Mouse (Mus musculus): ENCODE measurements around the gene 1700025G04Rik.
"Not testable (repeated sequence)": the region's sequence is repeated elsewhere in the genome, so short reads cannot be mapped to it uniquely, and the experiment has no call there.

Gene 1700025G04Rik

DNA sequence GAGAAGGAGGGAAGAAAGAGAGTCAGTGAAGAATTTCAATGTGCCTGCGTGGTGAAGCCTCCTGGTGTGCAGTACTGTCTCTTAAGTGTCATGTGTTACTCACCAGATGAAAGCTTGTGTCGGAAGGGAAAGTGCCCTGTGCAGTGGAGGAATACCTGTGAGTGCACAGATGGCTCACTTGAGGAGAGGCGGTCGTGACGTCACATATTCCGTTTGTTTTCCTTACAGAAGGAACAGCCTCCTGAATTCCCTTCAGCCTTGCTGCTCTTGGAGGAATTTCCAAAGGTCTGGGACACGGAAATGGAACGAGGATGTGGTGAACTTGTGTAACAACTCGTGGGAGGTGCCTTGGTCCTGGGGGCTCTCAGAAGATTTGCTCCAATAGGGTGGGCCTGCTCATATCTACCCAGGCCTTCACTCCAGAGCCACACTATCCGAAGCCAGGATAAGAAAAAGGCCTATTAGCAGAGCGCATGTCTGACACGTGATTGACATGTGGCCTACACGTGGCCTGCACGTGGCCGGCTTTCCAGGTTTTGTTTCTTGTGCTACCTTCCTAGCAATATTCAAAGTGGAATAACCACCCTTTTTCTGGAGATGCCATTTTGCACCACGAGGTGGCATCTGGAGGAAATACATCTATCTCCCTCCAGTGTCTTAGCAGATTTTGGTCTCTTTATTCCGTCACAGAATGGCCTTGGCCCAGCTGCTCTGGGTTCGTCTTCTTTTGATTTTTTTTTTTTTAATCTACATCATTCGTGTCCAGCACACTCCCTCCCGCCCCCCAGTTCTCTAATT lies 238.7 kb downstream of the 1700025G04Rik start:
- no peak for DNase-seq (ENCODE audit: low spot score)

DNA sequence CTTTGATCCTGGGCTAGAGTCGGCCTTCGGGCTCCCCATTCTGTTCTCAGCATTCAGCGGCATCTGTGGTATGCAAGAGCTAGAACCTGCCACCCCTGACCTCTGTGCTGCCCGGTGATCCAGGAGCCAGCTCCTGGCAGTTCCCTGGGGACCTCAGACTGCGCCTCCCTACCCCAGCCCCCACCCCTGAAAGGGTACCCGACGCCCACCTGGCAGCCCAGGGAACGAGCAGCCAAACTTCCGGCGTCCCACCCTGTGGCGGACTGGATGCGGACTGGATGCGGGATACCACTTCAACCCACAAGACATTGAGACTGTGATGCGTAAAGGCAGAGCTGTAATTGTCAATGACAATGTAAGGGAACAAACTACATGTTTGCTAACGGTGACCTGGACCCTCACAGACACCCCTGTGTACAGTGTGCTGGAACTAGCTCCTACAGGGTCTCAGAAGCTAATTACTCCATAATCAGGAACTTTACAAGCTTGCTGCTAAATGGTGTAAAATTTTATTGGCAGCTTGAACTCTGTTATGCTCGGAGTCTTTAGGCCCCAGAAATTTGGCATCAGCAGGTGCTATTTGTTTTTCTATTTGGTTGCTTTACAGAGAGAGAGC lies 239.8 kb downstream of the 1700025G04Rik start:
- no peak for DNase-seq (ENCODE audit: low spot score)

DNA sequence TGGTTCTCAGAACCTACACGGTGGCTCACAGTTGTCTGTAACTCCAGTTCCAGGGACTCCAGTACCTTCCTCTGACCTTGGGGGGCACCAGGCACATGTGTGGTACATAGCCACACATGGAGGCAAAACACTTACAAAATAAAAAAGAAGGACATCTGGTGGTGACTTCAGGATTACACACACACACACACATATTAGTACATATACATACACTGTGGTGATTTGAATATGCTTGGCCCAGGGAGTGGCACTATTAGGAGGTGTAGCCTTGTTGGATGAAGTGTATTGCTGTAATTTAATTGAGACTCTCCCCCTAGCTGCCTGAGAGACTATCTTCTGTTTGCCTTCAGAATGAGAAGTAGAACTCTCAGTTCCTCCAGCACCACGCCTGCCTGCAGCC lies 241.6 kb downstream of the 1700025G04Rik start:
- no peak for DNase-seq (ENCODE audit: low spot score)

DNA sequence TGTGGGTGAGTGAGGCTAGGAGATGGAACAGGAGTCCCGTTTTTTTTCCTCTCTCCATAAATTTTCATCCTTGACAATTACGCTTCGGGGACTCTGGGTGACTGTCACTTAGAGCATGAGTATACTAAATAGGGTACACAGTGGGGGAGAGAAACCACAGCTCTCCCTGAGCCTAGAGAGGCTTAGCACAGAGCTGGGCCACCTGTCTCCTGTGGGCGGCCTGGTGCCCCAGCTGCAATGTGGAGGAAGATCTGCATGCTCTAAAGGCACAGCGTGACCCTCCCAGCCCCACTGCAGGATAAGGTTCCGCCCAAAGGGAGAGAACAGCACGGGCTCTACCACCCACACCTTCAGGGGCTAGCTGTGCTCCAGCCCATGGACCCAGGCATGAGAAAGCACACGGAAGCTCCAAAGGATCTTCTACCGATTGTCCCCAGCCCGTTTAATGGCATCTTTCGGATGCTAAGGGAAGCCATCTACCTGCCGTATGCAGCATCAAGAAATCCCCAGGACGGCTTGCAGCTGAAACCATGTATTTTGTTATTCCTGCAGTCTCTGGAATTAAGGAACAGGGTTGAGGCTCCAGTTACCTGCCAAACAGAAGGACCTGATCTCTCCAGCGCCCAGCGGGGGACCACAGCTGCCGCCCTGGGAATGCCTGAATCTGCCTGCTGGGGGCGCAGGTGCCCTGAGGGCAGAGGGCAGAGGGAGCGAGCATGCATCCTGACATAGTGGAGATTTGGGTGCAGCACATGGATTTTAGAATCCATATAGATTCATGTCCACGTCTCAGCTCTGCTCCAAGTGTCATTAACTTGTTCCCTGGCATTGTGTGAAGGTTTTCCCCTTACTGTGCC lies 243.8 kb downstream of the 1700025G04Rik start:
- DNase-seq (ENCODE audit: low spot score): no peak

DNA sequence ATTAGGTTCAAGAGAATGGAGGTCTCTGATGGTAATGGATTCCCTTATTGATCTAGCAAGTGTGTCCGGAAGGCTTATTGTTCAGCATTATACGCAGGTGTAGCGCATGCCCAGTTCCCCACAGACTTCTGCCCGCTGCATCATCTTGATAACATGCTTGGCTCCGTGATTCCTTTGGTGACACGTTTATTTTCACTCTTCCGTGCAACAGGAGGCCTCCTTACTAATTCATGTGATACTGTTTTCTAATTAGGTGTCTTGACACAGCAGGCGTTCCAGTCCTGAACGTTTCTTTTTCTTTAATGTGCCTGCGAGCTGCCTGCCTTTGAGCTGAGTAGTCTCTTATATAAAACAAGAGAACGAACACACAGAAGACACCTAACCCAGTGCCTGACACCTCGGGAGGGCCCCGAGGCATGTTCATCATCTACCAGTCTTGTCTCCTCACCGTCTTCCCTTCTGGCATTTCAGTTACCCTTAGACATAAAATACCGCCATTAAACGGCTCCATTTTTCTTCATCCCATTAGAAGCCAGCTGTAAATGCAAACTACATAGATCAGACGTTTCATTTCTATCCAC lies 244.6 kb downstream of the 1700025G04Rik start:
- no peak for DNase-seq (ENCODE audit: low spot score)

DNA sequence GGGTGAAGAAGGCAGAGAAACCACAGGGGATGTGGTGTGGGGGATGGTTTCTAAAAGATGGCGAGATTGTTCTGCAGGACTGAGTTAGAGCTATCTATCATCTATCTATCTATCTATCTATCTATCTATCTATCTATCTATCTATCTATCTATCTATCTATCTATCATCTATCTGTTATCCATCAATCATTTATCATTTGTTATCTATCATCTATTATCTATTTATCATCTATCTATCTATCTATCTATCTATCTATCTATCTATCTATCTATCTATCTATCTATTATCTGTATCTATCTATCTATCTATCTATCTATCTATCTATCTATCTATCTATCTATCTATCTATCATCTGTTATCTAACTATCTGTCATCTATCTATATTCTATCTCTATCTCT lies 249.6 kb downstream of the 1700025G04Rik start:
- DNase-seq (ENCODE audit: low spot score): not testable (repeated sequence)

DNA sequence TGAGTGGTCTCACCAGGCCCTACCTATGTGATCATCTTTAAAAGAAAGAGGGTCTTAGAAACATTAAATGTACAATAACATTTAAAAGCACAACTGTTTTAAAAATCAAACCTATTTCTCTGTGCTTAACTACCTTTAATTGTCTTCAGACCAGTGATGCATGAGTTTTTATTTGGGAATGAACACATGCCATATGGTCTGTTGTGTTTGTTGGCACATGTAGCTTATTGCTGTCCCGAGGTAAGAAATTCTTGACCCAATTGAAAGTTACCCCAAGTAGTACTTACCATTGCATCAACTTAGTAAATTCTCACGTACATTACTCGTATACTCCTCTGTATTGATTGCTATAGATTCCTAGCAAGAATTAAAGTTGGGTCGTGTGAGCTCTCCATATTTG lies 254.7 kb downstream of the 1700025G04Rik start:
- DNase-seq (ENCODE audit: low spot score): no peak

DNA sequence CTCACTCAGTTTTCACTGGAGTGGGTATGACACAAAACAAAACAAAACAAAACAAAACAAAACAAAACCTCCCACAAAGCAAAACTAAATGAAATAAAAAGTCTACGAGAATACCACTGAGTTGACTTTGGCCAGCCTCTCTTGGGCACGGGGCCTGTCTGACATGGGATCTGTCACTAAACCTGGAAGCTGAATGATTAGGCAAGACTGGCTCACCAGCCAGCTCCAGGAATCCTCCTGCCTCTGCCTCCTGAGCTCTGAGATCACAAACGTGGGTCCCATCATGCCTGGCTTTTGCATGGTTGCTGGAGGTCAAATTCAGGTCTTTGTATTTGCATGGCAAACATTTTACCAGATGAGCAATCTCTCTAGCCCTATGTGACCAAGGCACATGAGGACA lies 258.1 kb downstream of the 1700025G04Rik start:
- no peak for DNase-seq (ENCODE audit: low spot score)

DNA sequence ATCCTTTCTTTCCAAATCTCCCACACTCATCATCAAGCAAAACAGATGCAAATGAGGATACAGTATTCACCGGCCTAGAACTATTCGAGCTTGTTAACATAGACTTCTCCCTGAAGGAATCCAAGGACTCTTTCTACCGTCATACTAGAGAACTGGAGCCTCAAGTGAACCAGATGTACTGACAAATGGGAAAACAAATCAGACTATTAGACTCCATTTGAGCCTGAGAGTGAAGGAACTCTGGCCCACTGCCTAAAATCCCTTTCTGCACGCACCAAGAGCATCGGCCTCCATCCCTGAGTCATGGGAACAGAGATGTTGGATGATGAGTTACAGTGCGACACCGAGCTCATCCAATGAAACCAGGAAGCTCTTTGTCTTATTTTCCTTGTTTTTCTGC lies 264.9 kb downstream of the 1700025G04Rik start:
- no peak for DNase-seq (ENCODE audit: low spot score)

DNA sequence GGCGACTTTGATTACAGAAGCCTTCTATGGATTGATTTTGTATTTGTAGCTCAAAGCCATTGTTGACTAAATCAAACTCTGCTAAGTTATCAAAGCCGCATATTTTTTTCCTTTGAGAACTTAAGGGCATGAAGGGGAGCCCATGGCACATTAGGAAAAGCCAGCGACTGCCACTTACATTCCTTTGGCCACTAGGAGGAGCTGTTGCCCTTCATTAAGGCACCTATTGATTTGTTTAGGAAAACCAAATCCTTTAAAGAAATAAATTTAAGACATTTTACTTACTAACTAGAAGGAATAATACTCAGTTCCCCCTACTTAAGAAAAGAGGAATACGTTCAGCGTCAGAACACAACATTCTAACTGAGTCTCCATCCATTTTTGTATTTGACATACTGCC lies 269.5 kb downstream of the 1700025G04Rik start:
- DNase-seq (ENCODE audit: low spot score): peak; percentile 71

DNA sequence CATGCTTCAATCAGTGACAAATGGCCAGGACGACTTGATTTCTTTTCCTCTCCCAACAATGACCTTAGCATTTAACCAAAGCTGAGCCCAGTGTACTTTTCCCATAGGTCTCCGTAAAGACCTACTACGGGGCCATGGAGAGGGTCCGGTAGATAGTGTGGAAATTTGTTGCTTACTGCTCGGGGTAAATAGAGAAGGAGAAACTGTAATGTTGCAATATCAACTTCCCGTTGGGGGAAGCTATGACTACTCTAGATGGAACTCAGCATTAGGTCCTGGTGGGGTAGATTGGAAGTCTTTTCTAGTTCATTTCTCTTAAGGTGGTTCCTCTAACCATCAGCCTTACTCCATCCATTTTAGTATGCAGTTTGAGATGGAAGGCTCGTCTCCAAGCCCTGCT lies 270.7 kb downstream of the 1700025G04Rik start:
- no peak for DNase-seq (ENCODE audit: low spot score)

DNA sequence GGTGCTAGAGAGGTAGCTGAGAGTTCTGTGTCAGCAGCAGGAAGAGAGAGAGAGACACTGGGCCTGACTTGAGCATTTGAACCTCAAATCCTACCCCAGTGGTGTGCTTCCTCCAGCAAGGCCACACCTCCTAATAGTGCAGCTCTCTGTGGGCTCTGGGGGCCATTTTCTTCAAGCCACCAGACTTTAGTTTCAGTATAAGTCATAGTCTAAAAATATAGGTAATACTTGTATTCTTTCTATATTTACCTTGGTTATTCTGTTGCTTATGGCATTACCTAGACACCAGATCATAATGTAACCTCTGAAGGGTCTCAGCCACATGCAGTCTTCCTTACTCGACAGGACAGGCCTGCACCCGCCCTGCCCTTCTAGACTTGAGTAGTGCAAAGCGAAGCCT lies 273.9 kb downstream of the 1700025G04Rik start:
- DNase-seq (ENCODE audit: low spot score): no peak

DNA sequence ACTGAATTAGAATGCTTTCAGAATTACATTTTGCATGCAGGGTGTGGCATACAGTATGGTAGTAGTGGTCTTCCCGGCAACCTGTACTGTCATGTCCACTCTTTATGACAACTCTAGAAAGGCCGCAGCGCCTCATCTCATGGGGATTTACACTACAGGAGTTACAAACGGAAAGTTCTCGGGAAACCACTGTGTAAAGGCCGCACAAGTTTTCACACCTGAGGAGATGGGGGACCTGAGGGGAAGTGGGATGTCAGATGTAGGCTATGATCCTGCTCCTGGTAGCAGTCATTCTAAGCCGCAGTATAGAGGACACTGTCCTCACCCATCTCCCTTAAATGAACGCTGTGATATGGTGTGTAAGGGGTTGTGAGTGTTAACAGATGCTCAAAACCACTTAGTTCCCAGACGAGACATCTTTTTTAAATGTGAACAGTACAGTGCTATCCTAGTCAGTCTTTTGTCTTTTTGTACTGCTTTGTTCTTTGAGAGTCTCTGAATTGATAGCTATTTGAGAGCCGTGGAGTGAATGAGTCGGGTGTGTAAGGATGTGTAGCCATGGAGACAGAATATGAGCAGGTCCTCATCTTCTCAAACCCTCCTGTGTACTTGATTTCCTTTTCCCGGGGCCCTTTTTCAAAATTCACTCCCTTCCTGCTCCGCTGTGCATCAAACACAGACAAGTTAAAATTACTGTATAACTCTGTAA lies 277.8 kb downstream of the 1700025G04Rik start:
- no peak for DNase-seq (ENCODE audit: low spot score)

DNA sequence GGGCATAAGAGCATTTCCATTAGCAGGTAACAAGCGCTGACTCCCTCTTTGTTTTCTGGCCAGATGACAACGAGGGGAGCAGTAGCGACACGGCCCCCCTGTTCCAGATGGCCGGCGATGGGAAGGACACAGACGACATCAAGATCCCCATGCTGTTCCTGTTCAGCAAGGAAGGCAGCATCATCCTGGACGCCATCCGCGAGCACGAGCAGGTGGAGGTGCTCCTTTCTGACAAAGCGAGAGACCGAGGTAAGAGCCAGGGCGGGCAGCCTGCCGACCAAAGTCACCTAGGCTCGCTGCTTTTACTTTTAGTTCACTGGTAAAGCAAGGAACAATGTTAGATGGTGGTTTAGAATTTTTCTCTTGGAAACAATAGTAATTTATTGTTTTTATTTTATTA lies 278.5 kb downstream of the 1700025G04Rik start:
- DNase-seq (ENCODE audit: low spot score): no peak

DNA sequence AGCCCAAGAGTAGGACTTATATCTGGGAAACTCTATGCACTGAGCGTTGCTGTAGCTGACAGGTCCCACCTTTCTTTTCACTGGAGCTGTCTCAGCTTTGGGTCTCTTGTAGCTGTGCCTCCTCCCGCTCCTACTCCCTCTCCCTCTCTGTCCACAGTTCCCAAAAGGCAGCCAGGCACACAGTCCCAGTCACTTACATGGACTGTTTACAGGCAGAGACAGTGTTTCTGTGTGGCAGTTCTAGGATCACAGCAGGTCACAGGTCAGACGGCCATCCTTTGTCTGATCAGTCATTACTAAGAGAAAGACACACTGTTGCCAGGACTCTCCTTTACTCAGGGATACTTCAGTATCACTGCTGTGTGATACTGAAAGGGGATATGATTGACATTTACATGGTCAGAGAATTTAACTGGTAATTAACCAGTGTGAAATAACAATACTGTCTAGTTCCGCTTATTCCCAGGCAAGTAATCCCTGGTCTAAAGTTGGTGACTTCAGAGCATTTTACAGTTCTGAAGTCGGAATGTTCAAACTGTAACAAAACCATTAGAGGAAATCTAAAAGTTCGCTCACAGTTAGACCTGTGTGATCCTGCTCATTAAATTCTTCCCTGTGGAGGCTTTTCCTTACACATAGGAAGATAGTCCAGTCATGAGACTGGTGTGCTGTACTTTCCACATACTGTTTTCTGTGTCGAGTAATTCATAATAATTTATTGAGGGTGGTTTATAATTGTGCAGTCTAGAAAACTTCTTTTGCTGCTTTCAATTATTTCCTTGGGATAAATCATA lies 279.1 kb downstream of the 1700025G04Rik start:
- DNase-seq (ENCODE audit: low spot score): no peak

DNA sequence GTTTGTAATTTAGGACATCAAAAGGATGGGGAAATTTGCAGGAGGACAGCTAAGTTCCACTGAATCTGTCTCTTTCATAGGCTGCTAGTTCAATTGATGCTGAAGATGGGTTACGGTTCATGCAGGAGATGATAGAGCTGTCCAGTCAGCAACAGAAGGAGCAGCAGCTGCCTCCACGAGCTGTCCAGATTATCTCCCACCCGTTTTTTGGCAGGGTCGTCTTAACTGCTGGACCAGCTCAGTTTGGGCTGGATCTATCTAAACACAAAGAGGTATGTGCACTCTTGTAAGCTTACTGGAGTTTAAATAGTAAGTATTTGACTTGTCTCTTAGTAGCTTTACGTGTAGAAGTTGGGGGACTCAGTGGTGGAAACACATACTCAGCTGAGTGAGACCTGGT lies 282.6 kb downstream of the 1700025G04Rik start:
- DNase-seq (ENCODE audit: low spot score): no peak

DNA sequence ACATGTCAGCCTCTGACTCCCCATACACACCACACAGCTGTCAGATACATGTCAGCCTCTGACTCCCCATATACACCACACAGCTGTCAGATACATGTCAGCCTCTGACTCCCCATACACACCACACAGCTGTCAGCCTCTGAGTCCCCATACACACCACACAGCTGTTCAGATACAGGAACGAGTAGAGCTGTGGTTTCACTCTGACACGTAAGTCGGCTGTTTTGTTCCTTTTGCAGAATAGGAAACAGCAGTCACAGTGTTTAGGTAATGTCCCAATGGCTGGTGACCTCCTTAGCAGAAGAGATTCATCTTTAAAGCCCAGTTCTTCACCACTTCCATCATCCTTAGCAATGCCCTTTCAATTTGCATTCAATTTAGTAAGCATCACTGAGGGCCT lies 287.1 kb downstream of the 1700025G04Rik start:
- DNase-seq (ENCODE audit: low spot score): not testable (repeated sequence)

Measured in urinary bladder, postnatal 25 days (tissue).